Mouse (Mus musculus) thymus, adult 2 months (tissue): ENCODE measurements around the gene Ccdc88c. TPM values are rescaled to one million over a fixed set of nuclear protein-coding genes. Genes with fewer than 3 reads are reported as not detected.

Experiments
- DNase-seq: peaks from one replicate; pipeline ENCODE4 v3.0.0; 2021
- H3K27ac ChIP-seq: fragments of 200-500 bp; 2 replicates; pipeline ENCODE4 v1.5.1; 2012; ENCODE audit warnings: low read length, control low read depth; ENCODE audit not compliant: control insufficient read depth, insufficient read depth
- H3K27me3 ChIP-seq: fragments of 200-500 bp; 2 replicates; pipeline ENCODE4 v1.6.1; 2012; ENCODE audit warnings: mild to moderate bottlenecking, low read length, moderate library complexity, mixed read lengths; ENCODE audit not compliant: control insufficient read depth, insufficient read depth
- H3K36me3 ChIP-seq: fragments of 200-500 bp; 2 replicates; pipeline ENCODE4 v1.6.1; 2012; ENCODE audit warnings: mild to moderate bottlenecking, low read length, moderate library complexity; ENCODE audit not compliant: control insufficient read depth, insufficient read depth
- H3K4me1 ChIP-seq: fragments of 200-500 bp; replicated peaks from 2 replicates; pipeline ENCODE4 v1.6.1; 2012; ENCODE audit warnings: low read length; ENCODE audit not compliant: control insufficient read depth, insufficient read depth
- H3K4me3 ChIP-seq: fragments of 200-500 bp; 2 replicates; pipeline ENCODE4 v1.5.1; 2012; ENCODE audit warnings: mild to moderate bottlenecking, low read length, control low read depth, moderate library complexity; ENCODE audit not compliant: control insufficient read depth, insufficient read depth
- CTCF ChIP-seq: fragments of 200-500 bp; IDR thresholded peaks from 2 replicates; pipeline ENCODE4 v1.5.1; 2012; ENCODE audit warnings: mild to moderate bottlenecking, control low read depth, low read length, moderate library complexity, borderline replicate concordance; ENCODE audit not compliant: control insufficient read depth, poor library complexity, insufficient read depth; ENCODE audit errors: extremely low read depth
- POLR2A ChIP-seq: fragments of 200-500 bp; IDR thresholded peaks from 2 replicates; pipeline ENCODE4 v1.6.1; 2012; ENCODE audit warnings: mild to moderate bottlenecking, low read length, control low read depth, moderate library complexity; ENCODE audit not compliant: control insufficient read depth, poor library complexity, insufficient read depth; ENCODE audit errors: extremely low read depth
- WGBS: fragments of 180-500 bp; shearing (Covaris S2); methylation state at CpG from one replicate; pipeline ENCODE4 v1.1.7; 2018; 5-methylcytosine and 5-hydroxymethylcytosine counted together
- polyA plus RNA-seq: library from polyadenylated mRNA; depleted of rRNA; stranded (reverse); fragments of >200 nt; gene quantifications from 2 replicates; pipeline ENCODE4 v1.2.3, GENCODE M21; 2012

The Ccdc88c gene
- polyA plus RNA-seq, 1 experiment, result 75.0 TPM

- 89% methylated on average over 11 of the region's 11 CpGs for WGBS
- H3K27ac ChIP-seq, result no peak overlapping the region
These were observed 45.3 kb downstream of the Ccdc88c start for GRCm38 (mm10) chr12:100983565-100983964.

GRCm38 (mm10) chr12:100982217-100982616 is 46.6 kb downstream of the Ccdc88c start:
- peaks cover 28% of the 10 kb centered on the region for H3K4me1 ChIP-seq
- no peak overlapping the region for H3K27ac ChIP-seq
- no peaks in the 10 kb centered on the region for H3K27me3 ChIP-seq
- no peak overlapping the region for H3K4me3 ChIP-seq
- no peak for DNase-seq
- peaks cover 8% of the 10 kb centered on the region; the same call in 1 of the 2 replicates for H3K36me3 ChIP-seq
- TF ChIP-seq POLR2A, result no peak
- no peak for TF ChIP-seq CTCF
- 88% methylated on average over 8 of the region's 8 CpGs for WGBS

More at GRCm38 (mm10) chr12:100983565-100983964, 45.3 kb downstream of the Ccdc88c start:
- Histone ChIP-seq H3K27me3 (no peaks in the 10 kb centered on the region), H3K4me3 (no peak overlapping the region), H3K4me1 (peaks cover 28% of the 10 kb centered on the region), H3K36me3 (peaks cover 8% of the 10 kb centered on the region; the same call in 1 of the 2 replicates)
- DNase-seq, result no peak
- no peak for TF ChIP-seq CTCF
- TF ChIP-seq POLR2A, result no peak

DNA sequence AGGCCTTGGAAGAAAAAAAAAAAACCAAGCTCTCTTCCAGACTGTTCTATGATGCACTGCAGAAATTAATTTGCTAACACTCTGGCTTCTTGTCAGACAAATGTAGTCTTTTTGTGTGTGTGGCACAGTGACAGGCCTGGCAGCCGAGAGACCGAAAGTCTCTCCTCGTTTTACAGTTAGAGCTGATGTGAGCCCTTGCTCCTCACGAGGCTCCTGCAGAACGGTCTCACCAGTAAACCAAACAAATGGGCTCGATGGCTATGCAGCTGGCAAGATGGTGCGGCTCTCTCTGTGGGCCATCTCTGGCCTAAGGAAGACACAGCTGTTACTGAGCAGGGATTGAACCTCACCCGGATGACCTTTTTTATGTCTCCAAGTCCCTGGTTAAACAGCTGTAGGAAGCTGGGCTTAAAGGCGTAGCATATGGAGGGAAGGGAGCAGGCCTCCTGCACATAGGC is 48.3 kb downstream of the Ccdc88c start:
- no peak overlapping the region for H3K4me3 ChIP-seq
- peaks cover 18% of the 10 kb centered on the region for H3K4me1 ChIP-seq
- DNase-seq, result no peak
- H3K36me3 ChIP-seq, result peaks cover 8% of the 10 kb centered on the region; the same call in 1 of the 2 replicates
- no peaks in the 10 kb centered on the region for H3K27me3 ChIP-seq
- no peak overlapping the region for H3K27ac ChIP-seq
- no peak for TF ChIP-seq CTCF
- no peak for TF ChIP-seq POLR2A
- 94% methylated on average over 9 of the region's 9 CpGs for WGBS

GRCm38 (mm10) chr12:100979616-100980015 is 49.2 kb downstream of the Ccdc88c start:
- no peak for DNase-seq
- H3K4me3 ChIP-seq, result no peak overlapping the region
- WGBS, result 93% methylated on average over 5 of the region's 5 CpGs
- H3K4me1 ChIP-seq, result peaks cover 11% of the 10 kb centered on the region
- no peak overlapping the region for H3K27ac ChIP-seq
- H3K36me3 ChIP-seq, result peaks cover 8% of the 10 kb centered on the region; the same call in 1 of the 2 replicates
- H3K27me3 ChIP-seq, result no peaks in the 10 kb centered on the region
- TF ChIP-seq POLR2A (no peak), CTCF (no peak)

GRCm38 (mm10) chr12:100977958-100978725 is 50.7 kb downstream of the Ccdc88c start:
- Histone ChIP-seq H3K4me1 (peaks cover 11% of the 10 kb centered on the region), H3K36me3 (peaks cover 5% of the 10 kb centered on the region; the same call in 1 of the 2 replicates), H3K27me3 (no peaks in the 10 kb centered on the region), H3K4me3 (no peak overlapping the region), H3K27ac (no peak overlapping the region)
- no peak for DNase-seq
- whole genome bisulfite sequencing, result 29% methylated on average over 15 of the region's 15 CpGs
- TF ChIP-seq CTCF (no peak), POLR2A (no peak)

GRCm38 (mm10) chr12:100977551-100977950 is 51.3 kb downstream of the Ccdc88c start:
- Histone ChIP-seq H3K27me3 (no peaks in the 10 kb centered on the region), H3K36me3 (no peaks in the 10 kb centered on the region), H3K4me1 (peaks cover 11% of the 10 kb centered on the region), H3K4me3 (no peak overlapping the region), H3K27ac (no peak overlapping the region)
- TF ChIP-seq POLR2A (no peak), CTCF (no peak)
- DNase-seq, result no peak
